Mouse (Mus musculus) liver, embryonic 14.5 days (tissue): ENCODE measurements around the gene Auts2.

Source experiments
- CTCF ChIP-seq: IDR thresholded peaks from 2 replicates; pipeline ENCODE4 v1.5.1; 2016; ENCODE audit warnings: antibody characterized with exemption, low read depth, control low read depth
- EP300 ChIP-seq: IDR thresholded peaks from 2 replicates; pipeline ENCODE4 v1.6.1; 2016; ENCODE audit warnings: antibody characterized with exemption, low read depth

- no peak for TF ChIP-seq CTCF
- TF ChIP-seq EP300, result no peak
Observed at GRCm38 (mm10) chr5:131463402-131463801, 1079.7 kb downstream of the Auts2 start.
